Mouse (Mus musculus): Measurements from ENCODE around the gene Olfr1257. TPM values are rescaled to one million over a fixed set of nuclear protein-coding genes. Genes with fewer than 3 reads are reported as not detected.
"Not testable (repeated sequence)": the region's sequence is repeated elsewhere in the genome, so short reads cannot be mapped to it uniquely, and the experiment has no call there.

Olfr1257 gene
- total RNA-seq (2021): not detected
- long read RNA-seq, experiment 1: 0 reads
- long read RNA-seq, experiment 2: 0 reads

GRCm38 (mm10) chr2:89878137-89878536, at the start of gene Olfr1257:
Gene Olfr1257 (plus strand): TSS chr2:89878437.
- no peak for DNase-seq (ENCODE audit: low spot score in 2 of 2)
- intact Hi-C loops (cut with DNase I): no loop called here

- DNase-seq (ENCODE audit: low spot score in 2 of 2): no peak
- intact Hi-C loops (cut with DNase I): no loop called here
These were observed 36.8 kb upstream of the Olfr1257 start, which contains the start of gene Olfr1256 for GRCm38 (mm10) chr2:89841455-89841854. Gene Olfr1256 (minus strand): TSS chr2:89841555.

- intact Hi-C loops (cut with DNase I): no loop called here
- no peak for DNase-seq (ENCODE audit: low spot score in 2 of 2)
These were observed 30.1 kb upstream of the Olfr1257 start, which contains the start of gene Olfr48 for GRCm38 (mm10) chr2:89848105-89848504. Gene Olfr48 (minus strand): TSS chr2:89848205.

- no peak for DNase-seq (ENCODE audit: low spot score in 2 of 2)
- intact Hi-C loops (cut with DNase I): no loop called here
These were observed 29.0 kb upstream of the Olfr1257 start for GRCm38 (mm10) chr2:89849230-89849629.

- DNase-seq (ENCODE audit: low spot score in 2 of 2); intact Hi-C loops (cut with DNase I): not testable (repeated sequence)
These were observed 34.4 kb downstream of the Olfr1257 start for GRCm38 (mm10) chr2:89912616-89913015.

- DNase-seq (ENCODE audit: low spot score in 2 of 2): no peak
- intact Hi-C loops (cut with DNase I): no loop called here
These were observed 48.8 kb downstream of the Olfr1257 start, which contains the start of gene Olfr1258 for GRCm38 (mm10) chr2:89927009-89927408. Gene Olfr1258 (plus strand): TSS chr2:89927309.

Other genes with a start within 250 kb of the Olfr1257 start
- not detected for gene Olfr1249, start 243.5 kb upstream of the Olfr1257 start, total RNA-seq (2021)
- gene Olfr1250, start 217.0 kb upstream of the Olfr1257 start, total RNA-seq (2021): under 1 TPM; 0.07 to 0.15 TPM
- not detected for gene Olfr1251, start 206.5 kb upstream of the Olfr1257 start, total RNA-seq (2021)
- not detected for gene Olfr1252, start 153.4 kb upstream of the Olfr1257 start, total RNA-seq (2021)
- not detected for gene Olfr1253, start 121.3 kb upstream of the Olfr1257 start, total RNA-seq (2021)
- gene Olfr1254, start 84.8 kb upstream of the Olfr1257 start, total RNA-seq (2021): not detected
- not detected for gene Olfr1255, start 66.4 kb upstream of the Olfr1257 start, total RNA-seq (2021)
- gene Olfr1256, start 36.9 kb upstream of the Olfr1257 start, total RNA-seq (2021): under 1 TPM in 1 of 2 experiments, not detected in 1; 0.04 TPM
- gene Olfr48, start 30.2 kb upstream of the Olfr1257 start, total RNA-seq (2021): not detected
- gene Olfr1258, start 48.9 kb downstream of the Olfr1257 start, total RNA-seq (2021): not detected
- gene Olfr1259, start 70.2 kb downstream of the Olfr1257 start, total RNA-seq (2021): not detected
- gene Olfr1260, start 95.9 kb downstream of the Olfr1257 start, total RNA-seq (2021): not detected
- gene Olfr1261, start 112.8 kb downstream of the Olfr1257 start, total RNA-seq (2021): not detected
- not detected for gene Olfr1262, start 121.7 kb downstream of the Olfr1257 start, total RNA-seq (2021)
- not detected for gene Olfr1263, start 133.7 kb downstream of the Olfr1257 start, total RNA-seq (2021)
- not detected for gene Olfr1264, start 147.1 kb downstream of the Olfr1257 start, total RNA-seq (2021)
- gene Olfr1265, start 156.9 kb downstream of the Olfr1257 start, total RNA-seq (2021): not detected
- not detected for gene Olfr140, start 185.2 kb downstream of the Olfr1257 start, total RNA-seq (2021)
- not detected for gene Olfr1269, start 243.0 kb downstream of the Olfr1257 start, total RNA-seq (2021)